Mouse (Mus musculus): Measurements from ENCODE around the gene Ccl12.

DNA sequence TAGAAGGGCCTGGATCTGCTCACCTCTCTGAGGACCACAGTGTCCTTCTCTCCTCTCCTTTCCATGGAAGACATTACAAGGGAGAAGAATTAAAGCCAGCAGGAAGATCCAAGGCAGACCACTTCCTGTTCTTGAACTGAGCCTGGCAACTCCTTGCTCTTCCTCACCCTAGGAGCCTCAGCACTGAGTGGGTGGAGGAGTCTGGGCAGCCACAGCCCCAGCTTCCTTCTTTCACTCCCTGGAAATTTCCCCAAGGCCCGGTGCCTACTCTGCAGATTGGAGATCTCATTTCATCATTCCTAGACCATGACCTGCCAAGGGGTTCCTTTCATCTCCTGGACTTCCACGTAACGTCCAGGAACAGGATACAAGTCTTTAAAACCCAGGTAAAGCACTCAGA is 28.7 kb upstream of the Ccl12 start:
- no peak for TF ChIP-seq GATA1 (IDR thresholded peaks at IDR 0.05; ENCODE audit: low read length)
- no peak for TF ChIP-seq TAL1 (IDR thresholded peaks at IDR 0.05; ENCODE audit: low read length)

Data from erythroblast, embryonic 14.5 days (primary cell).